10 mouse cellular contexts compared by ENCODE assay signal in the genomic region with DNA sequence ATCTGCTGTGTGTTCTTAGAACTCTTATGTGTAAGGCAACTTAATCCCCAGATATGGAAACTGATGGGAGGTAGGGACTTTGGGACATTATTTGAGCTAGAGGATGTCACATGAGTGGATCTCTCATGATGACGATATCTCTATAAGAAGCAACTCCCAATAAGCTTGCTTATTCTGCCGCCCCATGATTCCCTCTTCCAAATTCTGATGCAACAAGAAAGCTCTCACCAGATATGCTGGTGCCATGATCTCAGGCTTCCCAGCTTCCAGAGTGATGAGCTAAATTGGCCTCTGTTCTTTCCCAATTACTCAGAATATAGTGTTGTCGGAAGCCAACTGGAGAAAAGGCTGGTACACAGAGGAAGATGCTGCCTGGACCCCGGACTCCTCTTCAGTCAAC. TPM values are rescaled to one million over a fixed set of nuclear protein-coding genes. Genes with fewer than 3 reads are reported as not detected.
DNase-seq lines count a peak whose midpoint lies in the region; ATAC-seq and TF ChIP-seq lines count a peak whose summit lies in the region.
"Had no signal": no experiment of that assay in that cellular context is flagged by ENCODE, and none has a peak within 500 bp of the region (broad histone marks: within the 10 kb centered on the region; RNA-seq: fewer than 3 reads in every experiment).

No protein-coding gene starts in this region.

- H3K9ac ChIP-seq in lung, embryonic 14.5 days: no peak overlapping the region; the same call in 1 of the 2 replicates
- no peak overlapping the region for H3K9ac ChIP-seq in neural tube, embryonic 14.5 days (replicated peaks; ENCODE audit: low read depth, low read length)

- 69% methylated on average over 4 of the region's 4 CpGs for WGBS in lung, embryonic 14.5 days
- 53% methylated on average over 4 of the region's 4 CpGs for WGBS in lung, adult 2 months
- WGBS in limb, embryonic 10.5 days: 61% methylated on average over 4 of the region's 4 CpGs
- WGBS in neural tube, embryonic 14.5 days: 55% methylated on average over 4 of the region's 4 CpGs

- H3K4me2 ChIP-seq in lung, embryonic 14.5 days: peak overlapping the region; percentile 62
- 0 out of 2 replicates have a peak overlapping the region, but pooled peaks have one; percentile 17 for H3K4me2 ChIP-seq in neural tube, embryonic 14.5 days (ENCODE audit: low read depth, low read length)

- peak overlapping the region; percentile 64 for H3K4me3 ChIP-seq in erythroblast, embryonic 14.5 days (replicated peaks)
- H3K4me3 ChIP-seq in lung, embryonic 14.5 days (ENCODE audit: low read depth, low read length): peak overlapping the region; percentile 51; the same call in 1 of the 2 replicates
- H3K4me3 ChIP-seq in lung, adult 2 months (replicated peaks; ENCODE audit: extremely low read depth, low read depth, low read length): no peak overlapping the region
- H3K4me3 ChIP-seq in limb, embryonic 10.5 days: peak overlapping the region; percentile 62; the same call in 1 of the 2 replicates
- no peak overlapping the region for H3K4me3 ChIP-seq in neural tube, embryonic 14.5 days (ENCODE audit: low read depth, low read length)

- H3K27ac ChIP-seq in lung, embryonic 14.5 days (ENCODE audit: low read depth): peak overlapping the region; percentile 38; the same call in 1 of the 2 replicates
- peak overlapping the region; percentile 76 for H3K27ac ChIP-seq in limb, embryonic 10.5 days
- H3K27ac ChIP-seq in neural tube, embryonic 14.5 days (ENCODE audit: low read depth, low read length): no peak overlapping the region
- H3K27ac ChIP-seq: kidney, postnatal 0 days; macrophage had no signal

- no peak for ATAC-seq in erythroblast, adult 5-6 weeks (replicated peaks; ENCODE audit: low FRiP score, poor library complexity, severe bottlenecking)
- ATAC-seq in lung, embryonic 14.5 days (ENCODE audit: insufficient read depth): no peak
- no peak for ATAC-seq in neural tube, embryonic 14.5 days (ENCODE audit: low read depth)

- H3K36me3 ChIP-seq in erythroblast, embryonic 14.5 days (ENCODE audit: control insufficient read depth): peaks cover 28% of the 10 kb centered on the region
- peaks cover 29% of the 10 kb centered on the region for H3K36me3 ChIP-seq in lung, embryonic 14.5 days (ENCODE audit: insufficient read depth)
- peaks cover 28% of the 10 kb centered on the region for H3K36me3 ChIP-seq in limb, embryonic 10.5 days
- H3K36me3 ChIP-seq in neural tube, embryonic 14.5 days (ENCODE audit: control insufficient read depth, insufficient read depth, low read length): peaks cover 19% of the 10 kb centered on the region; the same call in 1 of the 2 replicates

- TF ChIP-seq POLR2A in lung, adult 2 months (IDR thresholded peaks at IDR 0.05; ENCODE audit: borderline replicate concordance, extremely low read depth, low read depth, low read length): no peak

- no peaks in the 10 kb centered on the region for H3K9me3 ChIP-seq in erythroblast, embryonic 14.5 days (ENCODE audit: control insufficient read depth, low read length)
- no peaks in the 10 kb centered on the region for H3K9me3 ChIP-seq in lung, embryonic 14.5 days (ENCODE audit: low read depth, low read length)
- no peaks in the 10 kb centered on the region for H3K9me3 ChIP-seq in limb, embryonic 10.5 days (replicated peaks)
- H3K9me3 ChIP-seq in neural tube, embryonic 14.5 days (ENCODE audit: control insufficient read depth, low read length): no peaks in the 10 kb centered on the region

- DNase-seq in lung, embryonic 14.5 days: peak; percentile 19
- DNase-seq in lung, adult 2 months: no peak
- DNase-seq in limb, embryonic 10.5 days (ENCODE audit: low spot score): no peak
- no peak for DNase-seq in layer of hippocampus, adult 8-10 months (ENCODE audit: low spot score in 2 of 2)
- DNase-seq in layer of hippocampus, postnatal 10 days (ENCODE audit: low spot score in 2 of 2): no peak

- no peak for TF ChIP-seq CTCF in lung, embryonic 14.5 days (IDR thresholded peaks at IDR 0.05; ENCODE audit: low read depth)
- no peak for TF ChIP-seq CTCF in lung, adult 2 months (IDR thresholded peaks at IDR 0.05; ENCODE audit: insufficient read depth, low read length)

- peaks cover 52% of the 10 kb centered on the region for H3K27me3 ChIP-seq in erythroblast, embryonic 14.5 days (ENCODE audit: control insufficient read depth)
- no peaks in the 10 kb centered on the region; the same call in 1 of the 2 replicates for H3K27me3 ChIP-seq in lung, embryonic 14.5 days (ENCODE audit: insufficient read depth, low read length)
- H3K27me3 ChIP-seq in limb, embryonic 10.5 days (ENCODE audit: low read depth, poor library complexity, severe bottlenecking): peaks cover 36% of the 10 kb centered on the region
- H3K27me3 ChIP-seq in neural tube, embryonic 14.5 days (ENCODE audit: control insufficient read depth, insufficient read depth, low read length): no peaks in the 10 kb centered on the region

- H3K4me1 ChIP-seq in erythroblast, embryonic 14.5 days (ENCODE audit: control insufficient read depth): peaks cover 35% of the 10 kb centered on the region
- no peaks in the 10 kb centered on the region; the same call in 1 of the 2 replicates for H3K4me1 ChIP-seq in lung, embryonic 14.5 days (ENCODE audit: insufficient read depth)
- H3K4me1 ChIP-seq in lung, adult 2 months (ENCODE audit: control insufficient read depth, insufficient read depth, low read length): peaks cover 4% of the 10 kb centered on the region; the same call in 1 of the 2 replicates
- H3K4me1 ChIP-seq in limb, embryonic 10.5 days: peaks cover 26% of the 10 kb centered on the region
- H3K4me1 ChIP-seq in neural tube, embryonic 14.5 days (ENCODE audit: control insufficient read depth, insufficient read depth, low read length): peaks cover under 1% of the 10 kb centered on the region; the same call in 1 of the 2 replicates

RNA-seq across cellular contexts. Expression of gene Hes7, which starts 8.3 kb away (rescaled TPM):
- polyA plus RNA-seq in erythroblast, embryonic 14.5 days (2012): 0.05 TPM in 1 of 2 replicates, not detected in the other
- total RNA-seq in erythroblast, adult 5-6 weeks (2015; ENCODE audit: low replicate concordance): not detected in 2 replicates
- total RNA-seq in erythroblast, adult 5-6 weeks (2017; ENCODE audit: low replicate concordance): not detected in 2 replicates
- 0.57 and 0.68 TPM in 2 replicates for polyA plus RNA-seq in lung, embryonic 14.5 days (2014; fragmentation: Nextera tagmentation; extraction: Ambion mirVana)
- polyA plus RNA-seq in lung, adult 2 months (2012; rRNA removed): 0.25 and 0.95 TPM in 2 replicates
- 0.53 and 0.90 TPM in 2 replicates for polyA plus RNA-seq in limb, embryonic 10.5 days (2016; fragmentation: Nextera tagmentation; extraction: Ambion mirVana)
- 0.43 and 0.52 TPM in 2 replicates for polyA plus RNA-seq in neural tube, embryonic 14.5 days (2014; fragmentation: Nextera tagmentation; extraction: Ambion mirVana)
- total RNA-seq in layer of hippocampus, adult 8-10 months (2022): 1 to 10 TPM in 3 of 4 experiments, under 1 TPM in 1; 0.97 to 1.8 (median 1.2) TPM
- total RNA-seq in layer of hippocampus, postnatal 10 days (2021): under 1 TPM; 0.54 to 0.96 TPM
- polyA plus RNA-seq: macrophage had no signal

RNA-seq across cellular contexts. Expression of gene 9130213A22Rik, which starts 10.5 kb away (rescaled TPM):
- polyA plus RNA-seq in erythroblast, embryonic 14.5 days (2012): not detected in 2 replicates
- not detected in 2 replicates for total RNA-seq in erythroblast, adult 5-6 weeks (2015; ENCODE audit: low replicate concordance)
- not detected in 2 replicates for total RNA-seq in erythroblast, adult 5-6 weeks (2017; ENCODE audit: low replicate concordance)
- polyA plus RNA-seq in lung, embryonic 14.5 days (2014; fragmentation: Nextera tagmentation; extraction: Ambion mirVana): 0.19 and 0.41 TPM in 2 replicates
- polyA plus RNA-seq in lung, adult 2 months (2012; rRNA removed): 1.1 and 1.2 TPM in 2 replicates
- polyA plus RNA-seq in limb, embryonic 10.5 days (2016; fragmentation: Nextera tagmentation; extraction: Ambion mirVana): 0.15 and 0.29 TPM in 2 replicates
- 0.33 and 0.48 TPM in 2 replicates for polyA plus RNA-seq in neural tube, embryonic 14.5 days (2014; fragmentation: Nextera tagmentation; extraction: Ambion mirVana)
- total RNA-seq in layer of hippocampus, adult 8-10 months (2022): 1 to 10 TPM; 1.4 to 1.7 (median 1.5) TPM
- under 1 TPM; 0.59 to 0.89 TPM for total RNA-seq in layer of hippocampus, postnatal 10 days (2021)

RNA-seq across cellular contexts. Expression of gene Aloxe3, which starts 13.8 kb away (rescaled TPM):
- polyA plus RNA-seq in erythroblast, embryonic 14.5 days (2012): 0.01 TPM in 1 of 2 replicates, not detected in the other
- total RNA-seq in erythroblast, adult 5-6 weeks (2015; ENCODE audit: low replicate concordance): not detected in 2 replicates
- total RNA-seq in erythroblast, adult 5-6 weeks (2017; ENCODE audit: low replicate concordance): 0.51 TPM in 1 of 2 replicates, not detected in the other
- 0.09 and 0.17 TPM in 2 replicates for polyA plus RNA-seq in lung, embryonic 14.5 days (2014; fragmentation: Nextera tagmentation; extraction: Ambion mirVana)
- 2.6 and 23.9 TPM in 2 replicates for polyA plus RNA-seq in lung, adult 2 months (2012; rRNA removed)
- 0.28 and 0.39 TPM in 2 replicates for polyA plus RNA-seq in limb, embryonic 10.5 days (2016; fragmentation: Nextera tagmentation; extraction: Ambion mirVana)
- polyA plus RNA-seq in neural tube, embryonic 14.5 days (2014; fragmentation: Nextera tagmentation; extraction: Ambion mirVana): 2.2 and 5.0 TPM in 2 replicates
- 10 to 100 TPM in 2 of 4 experiments, 1 to 10 TPM in 2; 8.8 to 14.4 (median 10.1) TPM for total RNA-seq in layer of hippocampus, adult 8-10 months (2022)
- total RNA-seq in layer of hippocampus, postnatal 10 days (2021): 1 to 10 TPM; 5.8 to 6.6 TPM
- polyA plus RNA-seq: macrophage had no signal

RNA-seq across cellular contexts. Expression of gene Per1, which starts 16.8 kb away (rescaled TPM):
- polyA plus RNA-seq in erythroblast, embryonic 14.5 days (2012): 1.4 and 1.5 TPM in 2 replicates
- total RNA-seq in erythroblast, adult 5-6 weeks (2015; ENCODE audit: low replicate concordance): 2.3 and 3.1 TPM in 2 replicates
- 1.7 and 1.9 TPM in 2 replicates for total RNA-seq in erythroblast, adult 5-6 weeks (2017; ENCODE audit: low replicate concordance)
- polyA plus RNA-seq in lung, embryonic 14.5 days (2014; fragmentation: Nextera tagmentation; extraction: Ambion mirVana): 15.4 and 23.7 TPM in 2 replicates
- 36.8 and 78.5 TPM in 2 replicates for polyA plus RNA-seq in lung, adult 2 months (2012; rRNA removed)
- polyA plus RNA-seq in limb, embryonic 10.5 days (2016; fragmentation: Nextera tagmentation; extraction: Ambion mirVana): 10.3 and 10.8 TPM in 2 replicates
- 6.5 and 9.4 TPM in 2 replicates for polyA plus RNA-seq in neural tube, embryonic 14.5 days (2014; fragmentation: Nextera tagmentation; extraction: Ambion mirVana)
- total RNA-seq in layer of hippocampus, adult 8-10 months (2022): 100 to 1,000 TPM in 2 of 4 experiments, 10 to 100 TPM in 2; 91.2 to 107 (median 97.7) TPM
- total RNA-seq in layer of hippocampus, postnatal 10 days (2021): 10 to 100 TPM; 54.4 to 67.2 TPM

RNA-seq across cellular contexts. Expression of gene Vamp2, which starts 23.6 kb away (rescaled TPM):
- 7.9 and 9.1 TPM in 2 replicates for polyA plus RNA-seq in erythroblast, embryonic 14.5 days (2012)
- 50.3 and 58.7 TPM in 2 replicates for total RNA-seq in erythroblast, adult 5-6 weeks (2015; ENCODE audit: low replicate concordance)
- total RNA-seq in erythroblast, adult 5-6 weeks (2017; ENCODE audit: low replicate concordance): 12.4 and 17.8 TPM in 2 replicates
- polyA plus RNA-seq in lung, embryonic 14.5 days (2014; fragmentation: Nextera tagmentation; extraction: Ambion mirVana): 64.0 and 64.2 TPM in 2 replicates
- 120 and 129 TPM in 2 replicates for polyA plus RNA-seq in lung, adult 2 months (2012; rRNA removed)
- polyA plus RNA-seq in limb, embryonic 10.5 days (2016; fragmentation: Nextera tagmentation; extraction: Ambion mirVana): 51.1 and 72.1 TPM in 2 replicates
- 337 and 385 TPM in 2 replicates for polyA plus RNA-seq in neural tube, embryonic 14.5 days (2014; fragmentation: Nextera tagmentation; extraction: Ambion mirVana)
- total RNA-seq in layer of hippocampus, adult 8-10 months (2022): 100 to 1,000 TPM; 926 to 962 (median 934) TPM
- 1,000 to 10,000 TPM in 1 of 2 experiments, 100 to 1,000 TPM in 1; 909 to 1,029 TPM for total RNA-seq in layer of hippocampus, postnatal 10 days (2021)

Comparison
In these comparisons a context has a peak if more than half of its experiments do, and no peak if none do; other contexts are left out.
1. H3K4me3 ChIP-seq: peak in erythroblast, embryonic 14.5 days (single experiment), lung, embryonic 14.5 days (single experiment) and limb, embryonic 10.5 days (single experiment); none in lung, adult 2 months (single experiment) and neural tube, embryonic 14.5 days (single experiment).